In the genomic region with DNA sequence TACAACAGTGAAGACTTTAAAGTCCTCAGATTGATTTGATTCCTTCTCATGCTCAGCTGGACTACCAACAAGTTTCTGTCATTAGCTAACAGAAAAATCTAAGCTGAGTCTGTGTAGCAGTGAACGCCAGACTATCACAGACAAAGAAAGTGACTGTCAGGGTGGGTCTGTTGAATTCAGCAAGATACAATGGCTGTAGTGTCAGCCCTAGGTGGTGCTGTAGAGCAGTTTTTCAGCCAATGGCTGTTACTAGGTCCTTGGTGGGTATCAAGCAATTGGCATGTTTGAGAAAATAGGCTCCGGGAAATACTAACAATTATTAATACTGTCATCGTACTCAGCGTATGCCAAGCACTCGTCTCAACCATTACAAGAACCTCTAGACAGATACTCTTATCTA, we compare ENCODE assay signal across 9 mouse cellular contexts.
DNase-seq lines count a peak whose midpoint lies in the region; ATAC-seq lines count a peak whose summit lies in the region.
"Had no signal": no experiment of that assay in that cellular context is flagged by ENCODE, and none has a peak within 500 bp of the region (broad histone marks: within the 10 kb centered on the region; RNA-seq: fewer than 3 reads in every experiment).

No protein-coding gene starts in this region.

- no peak overlapping the region for H3K4me3 ChIP-seq in hindbrain, embryonic 12.5 days
- no peak overlapping the region for H3K4me3 ChIP-seq in midbrain, embryonic 13.5 days (replicated peaks)

- WGBS in hindbrain, embryonic 12.5 days, result 78% methylated on average over 5 of the region's 5 CpGs
- WGBS in midbrain, embryonic 13.5 days, result 79% methylated on average over 5 of the region's 5 CpGs

- H3K4me1 ChIP-seq in hindbrain, embryonic 12.5 days, result peaks cover 9% of the 10 kb centered on the region
- H3K4me1 ChIP-seq in midbrain, embryonic 13.5 days (replicated peaks), result peaks cover 8% of the 10 kb centered on the region

- H3K4me2 ChIP-seq in hindbrain, embryonic 12.5 days (replicated peaks), result no peak overlapping the region
- H3K4me2 ChIP-seq in midbrain, embryonic 13.5 days (replicated peaks), result no peak overlapping the region

- H3K9ac ChIP-seq in hindbrain, embryonic 12.5 days, result no peak overlapping the region
- H3K9ac ChIP-seq in midbrain, embryonic 13.5 days (replicated peaks), result no peak overlapping the region

- H3K9me3 ChIP-seq in hindbrain, embryonic 12.5 days (replicated peaks), result no peaks in the 10 kb centered on the region
- H3K9me3 ChIP-seq in midbrain, embryonic 13.5 days, result no peaks in the 10 kb centered on the region
- H3K9me3 ChIP-seq: G1E had no signal

- H3K36me3 ChIP-seq in hindbrain, embryonic 12.5 days, result no peaks in the 10 kb centered on the region
- H3K36me3 ChIP-seq in midbrain, embryonic 13.5 days, result no peaks in the 10 kb centered on the region
- H3K36me3 ChIP-seq: G1E had no signal

- peak; percentile 58 to 72 for DNase-seq in cerebellum, postnatal 14 days
- DNase-seq in left cerebral cortex, postnatal 14 days (ENCODE audit: low spot score in 2 of 2), result peak; percentile 37 to 41
- no peak for DNase-seq in left cerebral cortex, adult 11 months (ENCODE audit: low spot score)
- DNase-seq in adrenal gland, adult 2 months, result peak; percentile 50
- no peak for DNase-seq in ovary, postnatal 36 days (ENCODE audit: low spot score)

- no peaks in the 10 kb centered on the region for H3K27me3 ChIP-seq in hindbrain, embryonic 12.5 days
- no peaks in the 10 kb centered on the region for H3K27me3 ChIP-seq in midbrain, embryonic 13.5 days

- intact Hi-C loops in left cerebral cortex, postnatal 14 days (cut with DNase I), result no loop called here

- H3K27ac ChIP-seq in hindbrain, embryonic 12.5 days, result peak overlapping the region; percentile 25; the same call in 1 of the 2 replicates
- no peak overlapping the region for H3K27ac ChIP-seq in midbrain, embryonic 13.5 days

- no peak for ATAC-seq in cerebellum, adult (ENCODE audit: insufficient number of reproducible peaks, low FRiP score, low TSS enrichment)
- no peak for ATAC-seq in hindbrain, embryonic 12.5 days (ENCODE audit: low FRiP score)
- ATAC-seq in midbrain, embryonic 13.5 days, result 0 out of 2 replicates have a peak, but pooled peaks have one; percentile 30

Comparison
In these comparisons a context has a peak if more than half of its experiments do, and no peak if none do; other contexts are left out.
1. DNase-seq: peak in cerebellum, postnatal 14 days (2 of 2), left cerebral cortex, postnatal 14 days (2 of 2) and adrenal gland, adult 2 months (single experiment); none in left cerebral cortex, adult 11 months (single experiment) and ovary, postnatal 36 days (single experiment).